Mouse (Mus musculus): ENCODE measurements around the gene Wnt4.

Wnt4 gene

GRCm38 (mm10) chr4:137277166-137277513 lies at the start of gene Wnt4:
Gene Wnt4, plus strand, starts transcription at chr4:137277489.
- peak; percentile 79 for DNase-seq (ENCODE audit: low spot score)

- DNase-seq (ENCODE audit: low spot score): no peak
Measured at GRCm38 (mm10) chr4:137228566-137229115, 48.6 kb upstream of the Wnt4 start.

- no peak for DNase-seq (ENCODE audit: low spot score)
Measured at GRCm38 (mm10) chr4:137231494-137232470, 45.5 kb upstream of the Wnt4 start.

DNA sequence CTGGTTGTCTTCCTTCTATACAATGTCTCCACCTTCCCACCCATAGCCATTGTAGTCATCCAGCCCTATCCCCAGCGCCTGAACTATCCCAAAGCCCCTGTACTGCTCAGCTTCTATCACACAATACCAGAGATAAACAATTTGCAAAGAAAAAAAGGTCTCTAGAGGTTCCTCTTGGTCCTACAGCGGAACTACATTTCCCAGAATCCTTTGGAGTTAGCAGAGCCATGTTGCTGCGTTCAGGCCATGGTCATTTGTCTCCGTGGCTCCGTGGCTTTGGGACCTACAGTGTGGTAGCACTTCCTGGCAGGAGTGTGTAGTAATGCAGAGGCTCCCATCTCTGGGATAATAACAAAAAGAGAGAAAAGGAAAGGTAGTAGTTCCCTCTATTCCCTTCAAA lies 43.7 kb upstream of the Wnt4 start:
- DNase-seq (ENCODE audit: low spot score): no peak

DNA sequence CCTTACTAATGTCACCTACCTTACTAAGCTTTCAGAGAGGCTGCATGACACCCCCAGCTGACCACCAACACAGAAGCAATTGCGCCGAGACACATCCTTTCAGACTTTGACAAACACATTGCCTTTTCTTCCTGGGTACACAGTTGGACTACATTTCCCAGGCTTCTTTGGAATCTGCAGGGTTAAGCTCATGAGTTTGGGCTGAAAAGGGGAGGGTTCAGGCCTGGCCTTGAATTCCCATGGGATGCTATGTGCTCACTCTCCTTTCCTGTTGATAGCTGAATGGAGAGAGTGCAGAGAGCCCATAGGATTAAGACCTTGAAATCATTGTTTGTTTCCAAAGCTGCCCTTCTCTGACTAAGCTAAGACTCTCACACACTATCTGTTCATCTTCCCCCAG lies 42.8 kb upstream of the Wnt4 start:
- no peak for DNase-seq (ENCODE audit: low spot score)

GRCm38 (mm10) chr4:137235368-137235767 lies 41.9 kb upstream of the Wnt4 start:
- no peak for DNase-seq (ENCODE audit: low spot score)

GRCm38 (mm10) chr4:137244883-137245282 lies 32.4 kb upstream of the Wnt4 start:
- DNase-seq (ENCODE audit: low spot score): no peak

DNA sequence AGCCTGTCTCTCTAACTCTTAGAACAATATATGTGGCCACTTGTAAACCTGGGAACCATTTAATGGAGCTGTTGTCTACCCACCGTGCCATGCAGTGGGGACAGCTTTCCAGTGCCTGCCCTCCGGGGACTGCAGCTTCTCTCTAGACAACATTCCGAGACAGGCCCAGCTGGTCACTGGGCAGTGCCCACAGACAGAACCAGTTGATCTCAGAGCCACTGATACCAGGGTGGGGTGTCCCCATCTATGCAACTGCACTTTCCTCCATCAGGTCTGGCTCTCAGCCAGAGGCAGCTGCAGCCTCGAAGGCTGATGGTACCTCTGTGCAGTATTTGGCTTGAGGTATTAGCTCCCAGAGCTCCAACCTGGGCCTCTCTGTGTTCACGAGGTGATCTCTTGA lies 27.0 kb upstream of the Wnt4 start:
- DNase-seq (ENCODE audit: low spot score): no peak

GRCm38 (mm10) chr4:137250849-137251248 lies 26.4 kb upstream of the Wnt4 start:
- peak; percentile 17 for DNase-seq (ENCODE audit: low spot score)

GRCm38 (mm10) chr4:137253601-137254000 lies 23.7 kb upstream of the Wnt4 start:
- DNase-seq (ENCODE audit: low spot score): no peak

DNA sequence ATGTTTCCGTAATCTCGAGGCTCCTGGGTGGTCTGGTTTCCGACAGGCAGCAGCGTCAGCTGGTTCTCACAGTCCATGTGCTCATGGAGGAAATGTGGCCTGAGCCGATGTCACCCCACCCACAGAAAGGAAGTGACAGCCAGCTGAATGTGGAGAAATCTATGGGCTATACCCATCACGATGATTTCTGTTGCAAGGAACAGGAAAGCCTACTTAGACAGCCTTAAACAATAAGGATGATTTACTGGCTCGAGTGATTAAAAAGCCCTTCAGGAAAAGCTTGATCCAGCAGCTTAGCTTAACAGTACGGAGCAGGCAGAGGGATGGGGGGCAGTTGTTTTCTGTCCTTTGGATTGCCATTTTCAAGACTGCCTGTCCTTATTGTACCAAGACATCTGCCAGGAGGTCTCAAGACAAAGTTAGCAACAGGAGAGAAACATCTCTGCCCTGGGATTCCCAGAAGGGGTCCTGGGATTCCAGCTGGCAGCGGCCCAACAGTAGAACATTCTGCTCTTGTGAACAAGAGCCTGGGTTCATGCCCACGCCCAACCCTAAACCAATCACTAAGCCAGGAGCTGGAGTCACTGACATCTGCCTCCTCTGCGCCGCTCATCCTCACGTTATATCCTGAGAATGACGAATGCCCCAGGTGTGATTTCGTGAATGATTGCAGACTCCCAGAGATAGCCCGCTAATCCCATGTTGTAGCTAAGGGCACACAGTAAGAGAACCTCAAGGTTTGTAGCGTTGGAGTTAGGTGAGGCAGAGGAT lies 22.9 kb upstream of the Wnt4 start:
- no peak for DNase-seq (ENCODE audit: low spot score)

GRCm38 (mm10) chr4:137255568-137255967 lies 21.7 kb upstream of the Wnt4 start:
- DNase-seq (ENCODE audit: low spot score): no peak

- no peak for DNase-seq (ENCODE audit: low spot score)
Measured at GRCm38 (mm10) chr4:137261826-137262225, 15.5 kb upstream of the Wnt4 start.

DNA sequence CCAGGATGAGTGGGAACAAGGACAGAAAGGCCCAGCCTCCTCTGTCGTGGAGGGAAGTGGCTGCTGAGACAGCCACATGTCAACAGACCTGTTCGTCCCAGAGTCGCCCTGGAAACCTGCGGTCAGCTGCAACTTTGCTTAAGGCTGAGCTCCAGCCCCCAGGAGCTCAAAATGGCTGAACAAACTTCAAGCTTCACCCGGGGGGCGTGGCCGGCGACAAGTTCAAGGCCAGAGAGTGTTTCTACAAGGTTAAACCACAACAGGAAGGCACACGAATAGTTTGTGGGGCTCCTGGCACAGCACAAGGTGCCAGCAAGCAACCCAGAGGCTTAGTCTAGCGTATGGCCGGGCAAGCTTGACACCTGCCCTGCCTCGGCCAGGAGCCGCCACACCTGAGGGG lies 13.2 kb upstream of the Wnt4 start:
- DNase-seq (ENCODE audit: low spot score): no peak

GRCm38 (mm10) chr4:137265116-137265515 lies 12.2 kb upstream of the Wnt4 start:
- DNase-seq (ENCODE audit: low spot score): no peak

- DNase-seq (ENCODE audit: low spot score): no peak
Measured at GRCm38 (mm10) chr4:137268541-137268940, 8.7 kb upstream of the Wnt4 start.

GRCm38 (mm10) chr4:137271856-137272255 lies 5.4 kb upstream of the Wnt4 start:
- DNase-seq (ENCODE audit: low spot score): no peak

GRCm38 (mm10) chr4:137274304-137274703 lies 3.0 kb upstream of the Wnt4 start:
- no peak for DNase-seq (ENCODE audit: low spot score)

DNA sequence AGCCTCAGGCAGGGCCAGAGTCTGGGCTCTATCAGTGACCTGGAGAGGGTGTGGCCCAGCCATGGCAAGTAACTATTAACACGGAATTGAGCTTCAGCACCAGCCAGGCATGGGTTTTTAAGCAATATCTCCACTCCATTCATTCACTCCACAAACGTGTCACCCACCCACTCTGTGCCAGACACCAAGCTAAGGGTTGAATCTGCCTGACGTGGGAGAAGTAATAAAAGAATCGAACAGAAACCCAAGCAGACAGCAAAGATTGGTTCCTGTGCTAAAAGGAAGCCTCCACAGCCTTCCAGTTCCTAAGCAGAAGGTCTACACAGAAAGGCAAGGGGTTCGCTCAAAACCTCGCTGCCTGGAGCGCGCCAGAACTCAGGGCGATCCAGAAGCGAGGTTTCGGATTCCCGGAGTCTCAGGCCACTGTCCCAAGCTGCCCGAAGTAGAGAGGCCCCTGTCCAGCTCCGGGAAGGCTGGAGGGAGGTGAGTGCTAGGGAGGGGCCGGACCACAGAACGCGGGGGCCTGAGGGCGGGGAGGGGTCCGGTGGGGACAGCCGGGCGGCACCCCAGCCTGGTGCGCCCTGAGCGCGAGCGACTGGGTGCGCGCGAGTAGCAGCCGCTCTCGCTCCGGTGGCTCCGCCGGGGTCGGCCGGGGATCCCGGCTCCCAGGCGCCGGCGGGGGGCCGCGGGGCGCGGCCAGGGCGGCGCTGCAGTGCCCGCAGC lies 685 bp upstream of the Wnt4 start:
- peak; percentile 56 for DNase-seq (ENCODE audit: low spot score)

- DNase-seq (ENCODE audit: low spot score): peak; percentile 18
Measured at GRCm38 (mm10) chr4:137277600-137278143, 383 bp downstream of the Wnt4 start.

DNA sequence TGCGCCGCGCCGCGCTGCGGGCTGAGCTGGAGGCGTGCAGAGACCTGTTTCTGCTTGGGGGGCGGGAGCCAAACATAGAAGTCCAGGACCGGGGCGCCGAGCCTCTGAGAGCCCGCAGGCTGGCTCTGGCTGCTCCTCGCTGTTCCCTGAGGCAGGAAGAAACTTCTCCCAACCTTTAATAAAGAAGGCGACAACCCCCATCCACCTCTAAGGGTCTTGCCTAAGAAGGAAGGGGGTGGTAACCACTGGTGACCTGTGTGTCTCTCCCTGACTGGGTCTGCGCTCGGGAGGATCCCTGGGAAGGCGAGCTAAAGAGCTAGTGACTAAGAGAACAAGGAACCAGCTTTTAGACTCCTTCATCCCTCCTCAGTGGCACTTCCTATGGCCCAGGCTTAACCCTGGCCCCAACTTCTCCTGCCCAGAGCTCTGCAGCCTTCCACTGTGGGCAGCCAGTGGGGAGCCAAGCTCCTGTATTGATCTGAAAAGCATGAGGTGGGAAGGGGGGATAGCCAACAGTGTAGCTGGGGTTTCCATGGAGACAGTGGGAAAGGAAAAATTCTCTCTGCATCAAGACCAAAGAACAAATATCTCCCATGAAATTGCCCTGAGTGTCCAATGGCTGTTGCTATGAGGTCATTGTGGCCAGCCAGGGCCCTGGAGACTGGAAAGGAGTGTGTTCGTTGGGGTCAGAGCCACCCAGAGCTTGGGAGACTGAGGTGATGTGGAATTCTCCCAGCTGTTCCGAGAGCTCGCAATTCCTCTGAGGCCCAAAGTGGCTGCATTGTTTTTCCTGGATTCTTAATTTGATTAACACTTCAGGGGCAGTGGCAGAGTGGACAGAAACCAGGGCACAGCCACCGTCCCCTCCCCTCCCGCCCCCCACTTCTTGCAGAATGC lies 1.1 kb downstream of the Wnt4 start:
- peak; percentile 17 for DNase-seq (ENCODE audit: low spot score)

Measured in yolk sac, embryonic 10.5 days (tissue).